Mouse (Mus musculus) MEL (cell line): ENCODE measurements at regions not wholly inside any gene's neighbourhood (a gene's known extent, or its start where the extent isn't known, plus 50 kb on each side); places are given as distances from the start of the nearest gene placed in this dataset.

Source experiments
- DNase-seq: peaks from one replicate; pipeline ENCODE4 v3.0.0; 2011; ENCODE audit warnings: low read depth, low spot score
- H3K27ac ChIP-seq: 2 replicates; pipeline ENCODE4 v1.5.1; 2012; ENCODE audit warnings: low read depth, mild to moderate bottlenecking, control low read depth, low read length, moderate library complexity; ENCODE audit not compliant: control insufficient read depth
- H3K27me3 ChIP-seq, 2 experiments: fragments of 150-350 bp in 1 of 2; sonication (generic) in 1 of 2; 2 replicates each; pipeline ENCODE4 v1.6.1; 2012; ENCODE audit warnings: low read length in 2 of 2, mild to moderate bottlenecking in 2 of 2, improper control_type of control experiment in 1 of 2, moderate library complexity in 1 of 2; ENCODE audit not compliant: insufficient read depth in 2 of 2, control insufficient read depth in 1 of 2
- H3K36me3 ChIP-seq, 2 experiments: 2 replicates each; pipeline ENCODE4 v1.6.1; 2012 to 2014; ENCODE audit warnings: low read length in 2 of 2, improper control_type of control experiment in 1 of 2, inconsistent platforms in 1 of 2, mild to moderate bottlenecking in 1 of 2; ENCODE audit not compliant: insufficient read depth in 2 of 2, control insufficient read depth in 1 of 2
- H3K4me1 ChIP-seq, 2 experiments: fragments of 150-350 bp in 1 of 2; sonication (generic) in 1 of 2; 2 replicates each; pipeline ENCODE4 v1.6.1; 2012; ENCODE audit warnings: low read length in 2 of 2, improper control_type of control experiment in 1 of 2, mild to moderate bottlenecking in 1 of 2; ENCODE audit not compliant: insufficient read depth in 2 of 2, control insufficient read depth in 1 of 2
- H3K4me3 ChIP-seq, 2 experiments: fragments of 150-350 bp in 1 of 2; sonication (generic) in 1 of 2; 2 replicates each; pipeline ENCODE4 v1.5.1; 2012; ENCODE audit warnings: low read depth in 2 of 2, low read length in 2 of 2, mild to moderate bottlenecking in 2 of 2, moderate library complexity in 2 of 2, control low read depth in 1 of 2, improper control_type of control experiment in 1 of 2; ENCODE audit not compliant: control insufficient read depth in 1 of 2, insufficient read depth in 1 of 2
- H3K79me2 ChIP-seq: 2 replicates; pipeline ENCODE4 v1.6.1; 2012; ENCODE audit warnings: mild to moderate bottlenecking, low read length, moderate library complexity; ENCODE audit not compliant: control insufficient read depth, poor library complexity, insufficient read depth
- H3K9ac ChIP-seq: 2 replicates; pipeline ENCODE4 v1.6.1; 2012; ENCODE audit warnings: low read depth, mild to moderate bottlenecking, control low read depth, low read length, moderate library complexity; ENCODE audit not compliant: control insufficient read depth, poor library complexity, severe bottlenecking
- H3K9me3 ChIP-seq: fragments of 150-350 bp; sonication (generic); replicated peaks from 2 replicates; pipeline ENCODE4 v1.6.1; 2012; ENCODE audit warnings: mild to moderate bottlenecking, low read length, improper control_type of control experiment, moderate library complexity; ENCODE audit not compliant: insufficient read depth
- CHD1 ChIP-seq: IDR thresholded peaks from 2 replicates; pipeline ENCODE4 v1.6.1; 2012; ENCODE audit warnings: low read depth, mild to moderate bottlenecking, inconsistent platforms, low read length, improper control_type of control experiment
- CTCF ChIP-seq, 3 experiments: IDR thresholded peaks in 2 of 3; conservative IDR thresholded peaks in 1 of 3; 2 replicates each; pipeline ENCODE4 v1.5.1; 2011 to 2012; ENCODE audit warnings: low read length in 3 of 3, low read depth in 2 of 3, mild to moderate bottlenecking in 2 of 3, improper control_type of control experiment in 1 of 3, inconsistent platforms in 1 of 3, mixed read lengths in 1 of 3, moderate library complexity in 1 of 3; ENCODE audit not compliant: control insufficient read depth in 1 of 3, insufficient read depth in 1 of 3, poor library complexity in 1 of 3, severe bottlenecking in 1 of 3
- ELF1 ChIP-seq: IDR thresholded peaks from 2 replicates; pipeline ENCODE4 v1.6.1; 2014; ENCODE audit warnings: low read depth, mild to moderate bottlenecking, inconsistent platforms, low read length, improper control_type of control experiment, moderate library complexity
- ETS1 ChIP-seq: IDR thresholded peaks from 2 replicates; pipeline ENCODE4 v1.6.1; 2012; ENCODE audit warnings: low read depth, mild to moderate bottlenecking, inconsistent platforms, low read length, improper control_type of control experiment, moderate library complexity
- GABPA ChIP-seq: IDR thresholded peaks from 2 replicates; pipeline ENCODE4 v1.6.1; 2012; ENCODE audit warnings: low read depth, mild to moderate bottlenecking, inconsistent platforms, low read length, improper control_type of control experiment, moderate library complexity
- HCFC1 ChIP-seq: IDR thresholded peaks from 2 replicates; pipeline ENCODE4 v1.6.1; 2012; ENCODE audit warnings: low read depth, mild to moderate bottlenecking, inconsistent platforms, low read length, improper control_type of control experiment, moderate library complexity
- JUND ChIP-seq: IDR thresholded peaks from 2 replicates; pipeline ENCODE4 v1.6.1; 2011; ENCODE audit warnings: low read depth, mild to moderate bottlenecking, improper control_type of control experiment, low read length
- MAFK ChIP-seq: IDR thresholded peaks from 2 replicates; pipeline ENCODE4 v1.6.1; 2011; ENCODE audit warnings: low read depth, mild to moderate bottlenecking, low read length, improper control_type of control experiment, borderline replicate concordance
- MEF2A ChIP-seq: IDR thresholded peaks from 2 replicates; pipeline ENCODE4 v1.6.1; 2014; ENCODE audit warnings: low read depth, mild to moderate bottlenecking, inconsistent platforms, low read length, improper control_type of control experiment; ENCODE audit not compliant: poor library complexity, insufficient replicate concordance, severe bottlenecking; ENCODE audit errors: extremely low read depth
- MYB ChIP-seq: IDR thresholded peaks from 2 replicates; pipeline ENCODE4 v1.6.1; 2011; ENCODE audit warnings: mild to moderate bottlenecking, low read depth, low read length, improper control_type of control experiment
- MYC ChIP-seq: IDR thresholded peaks from 2 replicates; pipeline ENCODE4 v1.6.1; 2011; ENCODE audit warnings: low read depth, mild to moderate bottlenecking, low read length, improper control_type of control experiment, moderate library complexity
- NELFE ChIP-seq: IDR thresholded peaks from 2 replicates; pipeline ENCODE4 v1.6.1; 2011; ENCODE audit warnings: low read depth, low read length, improper control_type of control experiment
- POLR2A ChIP-seq, 2 experiments: IDR thresholded peaks; 2 replicates each; pipeline ENCODE4 v1.6.1; 2011 to 2012; ENCODE audit warnings: low read length in 2 of 2, mild to moderate bottlenecking in 2 of 2, control low read depth in 1 of 2, improper control_type of control experiment in 1 of 2, low read depth in 1 of 2, moderate library complexity in 1 of 2; ENCODE audit not compliant: control insufficient read depth in 1 of 2, insufficient read depth in 1 of 2, poor library complexity in 1 of 2
- POLR2AphosphoS5 ChIP-seq: IDR thresholded peaks from 2 replicates; pipeline ENCODE4 v1.6.1; 2012; ENCODE audit warnings: low read depth, borderline replicate concordance, mild to moderate bottlenecking, inconsistent platforms, low read length, moderate library complexity, mixed read lengths
- SIN3A ChIP-seq: IDR thresholded peaks from 2 replicates; pipeline ENCODE4 v1.6.1; 2012; ENCODE audit warnings: low read length, improper control_type of control experiment, inconsistent platforms
- TAL1 ChIP-seq: IDR thresholded peaks from 2 replicates; pipeline ENCODE4 v1.6.1; 2012; ENCODE audit warnings: mild to moderate bottlenecking, inconsistent platforms, low read length, moderate library complexity, mixed read lengths
- TBP ChIP-seq: IDR thresholded peaks from 2 replicates; pipeline ENCODE4 v1.8.0; 2011; ENCODE audit warnings: low read depth, low read length, improper control_type of control experiment
- UBTF ChIP-seq: IDR thresholded peaks from 2 replicates; pipeline ENCODE4 v1.6.1; 2012; ENCODE audit warnings: low read depth, mild to moderate bottlenecking, inconsistent platforms, low read length, improper control_type of control experiment, moderate library complexity, borderline replicate concordance; ENCODE audit not compliant: insufficient read depth
- USF2 ChIP-seq, 2 experiments: IDR thresholded peaks; 2 replicates each; pipeline ENCODE4 v1.6.1; 2011 to 2012; ENCODE audit warnings: improper control_type of control experiment in 2 of 2, low read length in 2 of 2, borderline replicate concordance in 1 of 2, inconsistent platforms in 1 of 2, low read depth in 1 of 2, mild to moderate bottlenecking in 1 of 2; ENCODE audit not compliant: insufficient read depth in 1 of 2
- ZNF384 ChIP-seq: IDR thresholded peaks from 2 replicates; pipeline ENCODE4 v1.6.1; 2012; ENCODE audit warnings: low read depth, mild to moderate bottlenecking, inconsistent platforms, low read length, improper control_type of control experiment

DNA sequence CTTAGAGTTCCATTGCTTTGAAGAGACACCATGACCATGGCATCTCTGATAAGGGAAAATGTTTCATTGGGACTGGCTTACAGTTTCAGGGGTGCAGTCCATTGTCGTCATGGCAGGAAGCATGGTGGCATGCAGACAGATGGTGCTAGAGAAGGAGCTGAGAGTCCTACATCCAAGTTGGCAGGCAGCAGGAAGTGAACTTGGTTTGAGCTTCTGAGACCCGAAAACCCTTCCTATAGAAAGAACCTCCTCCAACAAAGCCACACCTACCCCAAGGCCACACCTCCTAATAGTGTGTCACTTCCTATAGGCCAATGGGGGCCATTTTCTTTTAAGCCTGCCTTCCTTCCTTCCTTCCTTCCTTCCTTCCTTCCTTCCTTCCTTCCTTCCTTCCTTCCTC, 107.1 kb upstream of the Serp2 start:
- H3K4me3 ChIP-seq, result no peak overlapping the region
- TF ChIP-seq MAFK (no peak), ZNF384 (no peak), SIN3A (no peak), CHD1 (no peak), MYB (no peak), MEF2A (no peak), HCFC1 (no peak), USF2 (IDR thresholded peaks at IDR 0.05; ENCODE audit: borderline replicate concordance in 1 of 2, insufficient read depth in 1 of 2, low read depth in 1 of 2, low read length in 2 of 2) (no peak), NELFE (no peak), TBP (no peak), TAL1 (no peak), ETS1 (no peak), POLR2A (IDR thresholded peaks at IDR 0.05; ENCODE audit: control insufficient read depth in 1 of 2, insufficient read depth in 1 of 2, low read depth in 1 of 2, low read length in 2 of 2, poor library complexity in 1 of 2) (no peak), JUND (no peak), ELF1 (no peak), MYC (no peak), UBTF (no peak), GABPA (no peak)
- TF ChIP-seq, all 39 proteins: peak for 0
- Histone ChIP-seq H3K9me3 (no peaks in the 10 kb centered on the region), H3K27me3 (peaks cover 0 to 4% of the 10 kb centered on the region in 2 experiments; a peak in 2 of 4 replicates), H3K27ac (no peak overlapping the region), H3K79me2 (no peaks in the 10 kb centered on the region), H3K36me3 (no peaks in the 10 kb centered on the region), H3K4me1 (no peaks in the 10 kb centered on the region), H3K9ac (no peak overlapping the region)
- DNase-seq, result no peak

DNA sequence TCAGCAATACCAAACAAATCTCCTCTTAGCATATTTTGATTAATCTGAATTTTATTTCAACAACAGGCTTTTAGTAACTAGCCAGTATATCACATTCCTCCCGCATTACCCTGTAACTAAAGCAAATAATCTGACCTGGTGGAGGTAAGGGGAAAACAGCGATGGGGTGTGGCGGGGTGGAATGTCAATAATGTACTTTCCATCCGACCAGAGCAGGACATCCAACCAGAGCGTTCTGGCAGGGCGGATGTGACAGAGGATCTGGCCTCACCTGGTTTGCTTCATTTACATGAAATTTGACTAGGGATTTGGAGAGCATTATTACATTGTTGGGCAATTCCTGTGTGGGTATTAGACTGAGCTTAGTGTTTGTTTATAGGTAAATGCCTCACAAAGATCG, 106.2 kb upstream of the Serp2 start:
- H3K36me3 ChIP-seq, result no peaks in the 10 kb centered on the region
- peaks cover 0 to 4% of the 10 kb centered on the region in 2 experiments; a peak in 2 of 4 replicates for H3K27me3 ChIP-seq
- H3K4me3 ChIP-seq, result no peak overlapping the region
- H3K4me1 ChIP-seq, result no peaks in the 10 kb centered on the region
- DNase-seq, result no peak
- H3K9ac ChIP-seq, result no peak overlapping the region
- no peaks in the 10 kb centered on the region for H3K79me2 ChIP-seq
- no peak overlapping the region for H3K27ac ChIP-seq
- H3K9me3 ChIP-seq, result no peaks in the 10 kb centered on the region
- TF ChIP-seq TAL1 (no peak), ETS1 (no peak), CTCF (IDR thresholded peaks at IDR 0.05 in 2 of 3, conservative IDR thresholded peaks at IDR 0.05 in 1 of 3; ENCODE audit: control insufficient read depth in 1 of 3, insufficient read depth in 1 of 3, low read depth in 2 of 3, low read length in 3 of 3, poor library complexity in 1 of 3, severe bottlenecking in 1 of 3) (no peak), POLR2AphosphoS5 (no peak)
